Mouse (Mus musculus): ENCODE results near the gene Sema7a. TPM values are rescaled to one million over a fixed set of nuclear protein-coding genes. Genes with fewer than 3 reads are reported as not detected.

Sema7a gene
- total and polyA plus RNA-seq, 2 experiments = 0.09 to 0.53 TPM

- H3K27me3 ChIP-seq (ENCODE audit: control insufficient read depth, insufficient read depth, low read length) = no peaks in the 10 kb centered on the region
- TF ChIP-seq POLR2A (IDR thresholded peaks at IDR 0.05; ENCODE audit: extremely low read depth, insufficient read depth, low read length) = no peak
- TF ChIP-seq CTCF (IDR thresholded peaks at IDR 0.05; ENCODE audit: low read depth, low read length) = no peak
- no peak overlapping the region for H3K9ac ChIP-seq (ENCODE audit: low read depth, low read length)
- no peaks in the 10 kb centered on the region for H3K36me3 ChIP-seq (ENCODE audit: control insufficient read depth, insufficient read depth, low read length)
- H3K27ac ChIP-seq (replicated peaks; ENCODE audit: insufficient read depth, low read depth, low read length) = no peak overlapping the region
- no peak overlapping the region for H3K4me3 ChIP-seq (ENCODE audit: insufficient read depth, low read depth, low read length)
- no peak for DNase-seq (ENCODE audit: extremely low read depth, low read depth, low spot score)
- H3K4me1 ChIP-seq (ENCODE audit: control insufficient read depth, insufficient read depth, low read length) = no peaks in the 10 kb centered on the region
- WGBS = 22% methylated on average over 9 of the region's 9 CpGs
- no peaks in the 10 kb centered on the region for H3K79me2 ChIP-seq (ENCODE audit: control insufficient read depth, insufficient read depth, low read length)
Observed at GRCm38 (mm10) chr9:57972776-57973439, 33.0 kb downstream of the Sema7a start.

DNA sequence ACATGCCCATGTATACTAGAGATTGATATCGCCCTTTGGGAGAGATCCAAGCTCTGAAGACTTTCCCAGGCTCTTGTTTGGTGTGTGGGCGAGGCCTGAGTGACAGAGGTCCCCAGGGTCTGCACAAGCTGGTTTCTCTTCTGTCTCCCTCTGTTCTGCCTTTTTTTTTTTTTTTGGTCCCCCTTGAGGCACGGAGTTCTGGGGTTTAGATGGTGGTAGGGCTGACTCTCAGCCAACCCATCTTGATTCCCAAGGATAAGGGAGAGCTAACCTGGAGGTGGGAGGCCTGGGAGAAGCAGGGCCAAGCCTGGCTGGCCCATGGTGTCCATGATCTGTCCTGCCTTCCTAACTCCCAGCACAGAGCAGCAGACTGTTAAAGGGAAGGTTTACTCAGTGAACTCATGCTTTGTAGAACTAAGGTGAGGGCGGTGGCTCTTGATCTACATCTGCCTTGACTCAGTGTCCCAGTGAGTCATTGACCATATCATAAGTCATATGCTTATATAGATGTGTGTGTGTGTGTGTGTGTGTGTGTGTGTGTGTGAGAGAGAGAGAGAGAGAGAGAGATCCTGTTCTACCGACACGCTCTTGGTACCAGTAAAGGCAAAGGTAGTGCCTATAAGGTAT, 33.6 kb downstream of the Sema7a start:
- no peaks in the 10 kb centered on the region for H3K27me3 ChIP-seq (ENCODE audit: control insufficient read depth, insufficient read depth, low read length)
- no peaks in the 10 kb centered on the region for H3K36me3 ChIP-seq (ENCODE audit: control insufficient read depth, insufficient read depth, low read length)
- no peaks in the 10 kb centered on the region for H3K79me2 ChIP-seq (ENCODE audit: control insufficient read depth, insufficient read depth, low read length)
- no peaks in the 10 kb centered on the region for H3K4me1 ChIP-seq (ENCODE audit: control insufficient read depth, insufficient read depth, low read length)
- 81% methylated on average over 6 of the region's 6 CpGs for WGBS
- DNase-seq (ENCODE audit: extremely low read depth, low read depth, low spot score) = no peak
- TF ChIP-seq POLR2A (IDR thresholded peaks at IDR 0.05; ENCODE audit: extremely low read depth, insufficient read depth, low read length) = no peak
- H3K4me3 ChIP-seq (ENCODE audit: insufficient read depth, low read depth, low read length) = no peak overlapping the region
- H3K9ac ChIP-seq (ENCODE audit: low read depth, low read length) = no peak overlapping the region
- H3K27ac ChIP-seq (replicated peaks; ENCODE audit: insufficient read depth, low read depth, low read length) = no peak overlapping the region

DNA sequence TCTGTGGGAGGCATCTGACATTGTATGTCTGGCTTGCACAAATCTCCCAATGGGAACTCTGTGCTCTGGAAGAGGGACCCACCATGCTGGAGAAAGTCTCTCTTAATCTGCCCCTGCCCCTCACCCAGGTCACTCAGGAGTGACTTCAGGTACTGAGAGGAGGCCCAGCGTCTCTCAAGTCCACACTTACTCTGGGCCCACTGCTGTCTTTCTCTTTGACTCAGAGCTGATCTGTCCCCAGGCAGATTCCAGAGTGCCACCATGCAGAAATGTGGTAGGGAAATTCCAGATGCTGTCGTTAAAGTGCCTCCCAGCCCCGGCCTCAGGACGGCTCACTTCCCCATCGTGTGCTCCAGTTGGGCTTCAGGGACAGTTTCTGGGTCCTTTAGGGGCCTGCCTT, 34.3 kb downstream of the Sema7a start:
- no peak for DNase-seq (ENCODE audit: extremely low read depth, low read depth, low spot score)
- TF ChIP-seq CTCF (IDR thresholded peaks at IDR 0.05; ENCODE audit: low read depth, low read length) = no peak
- TF ChIP-seq POLR2A (IDR thresholded peaks at IDR 0.05; ENCODE audit: extremely low read depth, insufficient read depth, low read length) = no peak
- H3K4me1 ChIP-seq (ENCODE audit: control insufficient read depth, insufficient read depth, low read length) = no peaks in the 10 kb centered on the region
- 86% methylated on average over 5 of the region's 5 CpGs for WGBS
- no peak overlapping the region for H3K9ac ChIP-seq (ENCODE audit: low read depth, low read length)
- no peaks in the 10 kb centered on the region for H3K36me3 ChIP-seq (ENCODE audit: control insufficient read depth, insufficient read depth, low read length)
- no peaks in the 10 kb centered on the region for H3K79me2 ChIP-seq (ENCODE audit: control insufficient read depth, insufficient read depth, low read length)
- no peak overlapping the region for H3K4me3 ChIP-seq (ENCODE audit: insufficient read depth, low read depth, low read length)
- H3K27ac ChIP-seq (replicated peaks; ENCODE audit: insufficient read depth, low read depth, low read length) = no peak overlapping the region
- H3K27me3 ChIP-seq (ENCODE audit: control insufficient read depth, insufficient read depth, low read length) = no peaks in the 10 kb centered on the region

DNA sequence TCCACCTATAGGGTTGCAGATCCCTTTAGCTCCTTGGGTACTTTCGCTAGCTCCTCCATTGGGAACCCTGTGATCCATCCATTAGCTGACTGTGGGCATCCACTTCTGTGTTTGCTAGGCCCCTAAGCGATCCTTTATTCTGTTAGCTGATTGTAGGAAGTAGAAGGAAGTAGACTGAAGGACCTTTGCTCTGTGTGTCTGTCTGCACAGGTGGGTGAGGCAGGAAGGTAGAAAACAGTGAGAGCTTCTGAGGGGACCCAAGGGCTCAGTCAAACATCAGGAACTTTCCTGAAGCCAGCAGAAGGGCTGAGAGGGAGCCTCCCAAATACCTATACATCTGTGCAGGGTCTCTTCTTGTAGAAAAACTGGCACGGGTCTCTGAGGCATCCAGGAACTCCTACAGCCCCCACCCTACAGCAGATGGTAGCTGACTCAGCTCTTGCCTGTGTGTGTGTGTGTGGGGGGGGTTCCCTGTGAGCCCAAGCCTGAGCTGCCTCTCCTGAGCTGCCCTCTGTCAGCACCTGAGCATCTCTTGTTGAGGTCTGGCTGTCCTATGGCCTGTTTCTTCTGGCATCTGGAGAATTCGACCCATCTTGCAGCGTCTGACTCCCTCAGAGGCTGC, 35.4 kb downstream of the Sema7a start:
- no peaks in the 10 kb centered on the region for H3K27me3 ChIP-seq (ENCODE audit: control insufficient read depth, insufficient read depth, low read length)
- no peak overlapping the region for H3K4me3 ChIP-seq (ENCODE audit: insufficient read depth, low read depth, low read length)
- no peak for DNase-seq (ENCODE audit: extremely low read depth, low read depth, low spot score)
- TF ChIP-seq CTCF (IDR thresholded peaks at IDR 0.05; ENCODE audit: low read depth, low read length) (no peak), POLR2A (IDR thresholded peaks at IDR 0.05; ENCODE audit: extremely low read depth, insufficient read depth, low read length) (no peak)
- H3K79me2 ChIP-seq (ENCODE audit: control insufficient read depth, insufficient read depth, low read length) = no peaks in the 10 kb centered on the region
- H3K9ac ChIP-seq (ENCODE audit: low read depth, low read length) = no peak overlapping the region
- WGBS = 83% methylated on average over 5 of the region's 5 CpGs
- H3K4me1 ChIP-seq (ENCODE audit: control insufficient read depth, insufficient read depth, low read length) = no peaks in the 10 kb centered on the region
- no peaks in the 10 kb centered on the region for H3K36me3 ChIP-seq (ENCODE audit: control insufficient read depth, insufficient read depth, low read length)
- H3K27ac ChIP-seq (replicated peaks; ENCODE audit: insufficient read depth, low read depth, low read length) = no peak overlapping the region

GRCm38 (mm10) chr9:57978025-57978424, 38.1 kb downstream of the Sema7a start:
- no peaks in the 10 kb centered on the region for H3K79me2 ChIP-seq (ENCODE audit: control insufficient read depth, insufficient read depth, low read length)
- TF ChIP-seq POLR2A (IDR thresholded peaks at IDR 0.05; ENCODE audit: extremely low read depth, insufficient read depth, low read length) (no peak), CTCF (IDR thresholded peaks at IDR 0.05; ENCODE audit: low read depth, low read length) (no peak)
- H3K27me3 ChIP-seq (ENCODE audit: control insufficient read depth, insufficient read depth, low read length) = no peaks in the 10 kb centered on the region
- H3K4me1 ChIP-seq (ENCODE audit: control insufficient read depth, insufficient read depth, low read length) = no peaks in the 10 kb centered on the region
- no peaks in the 10 kb centered on the region for H3K36me3 ChIP-seq (ENCODE audit: control insufficient read depth, insufficient read depth, low read length)
- no peak overlapping the region for H3K27ac ChIP-seq (replicated peaks; ENCODE audit: insufficient read depth, low read depth, low read length)
- no peak for DNase-seq (ENCODE audit: extremely low read depth, low read depth, low spot score)
- no peak overlapping the region for H3K9ac ChIP-seq (ENCODE audit: low read depth, low read length)
- no peak overlapping the region for H3K4me3 ChIP-seq (ENCODE audit: insufficient read depth, low read depth, low read length)
- 57% methylated on average over 6 of the region's 6 CpGs for WGBS

- 56% methylated on average over 3 of the region's 3 CpGs for WGBS
- Histone ChIP-seq H3K79me2 (ENCODE audit: control insufficient read depth, insufficient read depth, low read length) (no peaks in the 10 kb centered on the region), H3K36me3 (ENCODE audit: control insufficient read depth, insufficient read depth, low read length) (no peaks in the 10 kb centered on the region), H3K9ac (ENCODE audit: low read depth, low read length) (no peak overlapping the region), H3K4me1 (ENCODE audit: control insufficient read depth, insufficient read depth, low read length) (no peaks in the 10 kb centered on the region), H3K27ac (replicated peaks; ENCODE audit: insufficient read depth, low read depth, low read length) (no peak overlapping the region), H3K27me3 (ENCODE audit: control insufficient read depth, insufficient read depth, low read length) (no peaks in the 10 kb centered on the region), H3K4me3 (ENCODE audit: insufficient read depth, low read depth, low read length) (no peak overlapping the region)
- TF ChIP-seq CTCF (IDR thresholded peaks at IDR 0.05; ENCODE audit: low read depth, low read length) (no peak), POLR2A (IDR thresholded peaks at IDR 0.05; ENCODE audit: extremely low read depth, insufficient read depth, low read length) (no peak)
- DNase-seq (ENCODE audit: extremely low read depth, low read depth, low spot score) = no peak
Observed at GRCm38 (mm10) chr9:57978858-57979257, 38.9 kb downstream of the Sema7a start.

Measured in liver, adult 2 months (tissue).